Comparison of ENCODE assay signal across 23 mouse cellular contexts in genomic region chr5:92114939-92115338, GRCm38 (mm10).
"Had no signal": no experiment of that assay in that cellular context is flagged by ENCODE, and none has a peak within 500 bp of the region (broad histone marks: within the 10 kb centered on the region; RNA-seq: fewer than 3 reads in every experiment).

No protein-coding gene starts in this region.

- H3K27ac ChIP-seq: heart, embryonic 10.5 days; hindbrain, embryonic 10.5 days; hindbrain, embryonic 12.5 days; hindbrain, embryonic 14.5 days; intestine, embryonic 15.5 days; layer of hippocampus, adult 2 months; left cerebral cortex, adult 2 months; limb, embryonic 10.5 days; limb, embryonic 12.5 days had no signal

- H3K4me2 ChIP-seq: heart, embryonic 12.5 days; hindbrain, embryonic 12.5 days; hindbrain, embryonic 14.5 days; intestine, embryonic 15.5 days; limb, embryonic 12.5 days had no signal

- H3K36me3 ChIP-seq: heart, embryonic 10.5 days; heart, embryonic 12.5 days; hindbrain, embryonic 10.5 days; intestine, embryonic 15.5 days; limb, embryonic 12.5 days had no signal

- ATAC-seq: hindbrain, embryonic 16.5 days; inflammation-experienced regulatory T-cells, adult 6 months; intestine, embryonic 15.5 days; intestine, postnatal 0 days had no signal

- H3K9ac ChIP-seq: heart, embryonic 12.5 days; hindbrain, embryonic 12.5 days; hindbrain, embryonic 14.5 days; intestine, embryonic 15.5 days; limb, embryonic 12.5 days had no signal

- H3K9me3 ChIP-seq: heart, embryonic 10.5 days; heart, embryonic 12.5 days; hindbrain, embryonic 10.5 days; hindbrain, embryonic 12.5 days; intestine, embryonic 15.5 days; limb, embryonic 10.5 days; limb, embryonic 12.5 days had no signal

- H3K27me3 ChIP-seq: heart, embryonic 12.5 days; intestine, embryonic 15.5 days had no signal

- H3K4me3 ChIP-seq: heart, embryonic 10.5 days; heart, embryonic 12.5 days; hindbrain, embryonic 10.5 days; hindbrain, embryonic 12.5 days; intestine, embryonic 15.5 days; layer of hippocampus, adult 2 months; left cerebral cortex, adult 2 months; limb, embryonic 10.5 days; limb, embryonic 12.5 days had no signal

- DNase-seq: gastrocnemius, postnatal 14 days; gastrocnemius, postnatal 36 days; heart, adult 18-20 months; heart, postnatal 10 days; heart, postnatal 4 days; kidney, adult 18-20 months; kidney, adult 8-10 months; kidney, postnatal 10 days; kidney, postnatal 25 days; kidney, postnatal 4 days had no signal
